Mouse (Mus musculus) bone marrow macrophage, adult 2 months (primary cell): ENCODE measurements at regions not wholly inside any gene's neighbourhood (a gene's known extent, or its start where the extent isn't known, plus 50 kb on each side); places are given as distances from the start of the nearest gene placed in this dataset.

Source experiments
- H3K27ac ChIP-seq: 2 replicates; pipeline ENCODE4 v1.5.1; 2012; ENCODE audit warnings: low read depth, low read length; ENCODE audit not compliant: insufficient read depth
- H3K4me1 ChIP-seq: 2 replicates; pipeline ENCODE4 v1.6.1; 2012; ENCODE audit warnings: low read length; ENCODE audit not compliant: control insufficient read depth, insufficient read depth
- H3K4me3 ChIP-seq: 2 replicates; pipeline ENCODE4 v1.5.1; 2012; ENCODE audit warnings: mild to moderate bottlenecking, low read length, moderate library complexity; ENCODE audit not compliant: insufficient read depth
- CTCF ChIP-seq: IDR thresholded peaks from 2 replicates; pipeline ENCODE4 v1.5.1; 2012; ENCODE audit warnings: low read depth, mild to moderate bottlenecking, low read length, moderate library complexity
- POLR2A ChIP-seq: IDR thresholded peaks from 2 replicates; pipeline ENCODE4 v1.6.1; 2012; ENCODE audit warnings: mild to moderate bottlenecking, low read depth, low read length, borderline replicate concordance

GRCm38 (mm10) chr10:43695470-43695869 lies 117.4 kb downstream of the Cd24a start:
- H3K4me3 ChIP-seq: no peak overlapping the region
- peaks cover 16% of the 10 kb centered on the region for H3K4me1 ChIP-seq
- no peak overlapping the region for H3K27ac ChIP-seq
- no peak for TF ChIP-seq POLR2A
- TF ChIP-seq CTCF: no peak

GRCm38 (mm10) chr10:43697917-43698316 lies 119.8 kb downstream of the Cd24a start:
- Histone ChIP-seq H3K27ac (no peak overlapping the region), H3K4me3 (no peak overlapping the region), H3K4me1 (peaks cover 33% of the 10 kb centered on the region)
- TF ChIP-seq CTCF: no peak
- TF ChIP-seq POLR2A: no peak

- TF ChIP-seq CTCF (no peak), POLR2A (no peak)
- H3K4me3 ChIP-seq: no peak overlapping the region
- H3K4me1 ChIP-seq: peaks cover 26% of the 10 kb centered on the region
- H3K27ac ChIP-seq: no peak overlapping the region
Measured at GRCm38 (mm10) chr10:43700371-43701289, 122.5 kb downstream of the Cd24a start.

- Histone ChIP-seq H3K27ac (peak overlapping the region; percentile 37), H3K4me1 (peaks cover 26% of the 10 kb centered on the region), H3K4me3 (peak overlapping the region; percentile 31)
- no peak for TF ChIP-seq POLR2A
- no peak for TF ChIP-seq CTCF
Measured at GRCm38 (mm10) chr10:43702895-43703294, 124.8 kb downstream of the Cd24a start.

GRCm38 (mm10) chr10:43706001-43706988 lies 128.2 kb downstream of the Cd24a start:
- Histone ChIP-seq H3K4me1 (peaks cover 16% of the 10 kb centered on the region), H3K4me3 (no peak overlapping the region), H3K27ac (no peak overlapping the region)
- TF ChIP-seq POLR2A: no peak
- TF ChIP-seq CTCF: peak; percentile 29; the same call in 1 of the 2 replicates

DNA sequence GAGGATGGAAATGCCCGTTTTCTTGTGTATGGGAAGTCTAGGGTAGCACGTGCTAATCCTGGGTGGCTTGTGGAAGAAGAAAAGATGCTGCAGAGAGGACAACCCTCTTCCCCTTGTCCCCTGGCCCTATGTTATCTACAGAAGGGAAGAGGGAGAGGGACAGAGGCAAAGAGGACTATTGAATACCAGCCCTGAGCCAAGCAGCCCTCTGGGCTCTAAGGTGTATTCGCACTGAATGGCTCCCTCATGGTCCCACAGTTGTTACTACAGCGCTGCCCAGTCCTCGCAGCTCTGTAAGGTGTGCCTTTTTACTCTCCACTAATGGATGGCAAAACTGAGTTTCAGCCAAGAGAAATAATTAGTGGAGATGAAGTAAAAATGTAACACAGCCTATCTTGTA lies 128.9 kb downstream of the Cd24a start:
- H3K27ac ChIP-seq: no peak overlapping the region
- no peak for TF ChIP-seq POLR2A
- no peak for TF ChIP-seq CTCF
- peaks cover 13% of the 10 kb centered on the region for H3K4me1 ChIP-seq
- H3K4me3 ChIP-seq: no peak overlapping the region

GRCm38 (mm10) chr10:43707821-43708373 lies 129.8 kb downstream of the Cd24a start:
- Histone ChIP-seq H3K4me1 (peaks cover 6% of the 10 kb centered on the region), H3K27ac (no peak overlapping the region), H3K4me3 (no peak overlapping the region)
- no peak for TF ChIP-seq POLR2A
- TF ChIP-seq CTCF: no peak

DNA sequence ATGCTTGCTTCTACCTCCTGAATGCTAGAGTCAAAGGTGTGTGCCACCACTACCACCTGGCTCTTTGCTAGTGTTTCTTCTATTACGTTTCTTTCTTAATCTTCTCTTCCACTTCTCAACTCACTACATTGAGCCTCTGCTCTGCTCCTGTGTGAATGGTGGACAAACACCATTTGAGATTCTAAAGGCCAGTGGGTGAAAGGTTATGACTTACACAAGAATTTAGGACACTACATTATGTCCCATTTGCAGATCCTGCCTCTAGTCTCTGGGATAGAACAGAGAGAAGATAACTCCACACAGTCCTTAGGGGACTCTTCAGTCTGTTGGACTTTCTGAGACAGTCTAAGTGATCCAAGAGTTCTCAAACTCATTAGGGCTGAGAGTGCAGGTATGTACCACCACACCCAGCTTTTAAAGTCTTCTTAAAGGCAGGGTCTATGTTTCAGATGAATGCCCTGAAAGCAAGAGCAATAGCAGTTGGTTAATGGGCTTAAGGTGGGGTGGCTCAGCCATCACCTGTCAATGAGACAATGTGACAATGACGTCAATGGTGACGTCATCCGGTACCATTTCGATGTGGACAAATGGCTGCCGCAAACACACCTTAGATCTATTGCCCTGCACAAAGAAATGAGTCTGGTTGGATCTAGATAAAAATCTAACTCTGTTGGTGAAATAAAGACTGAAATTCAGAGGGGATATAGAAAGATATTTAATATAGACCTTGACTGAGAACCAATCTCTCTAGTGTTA lies 131.4 kb downstream of the Cd24a start:
- Histone ChIP-seq H3K27ac (no peak overlapping the region), H3K4me3 (no peak overlapping the region), H3K4me1 (no peaks in the 10 kb centered on the region)
- TF ChIP-seq CTCF (no peak), POLR2A (no peak)

DNA sequence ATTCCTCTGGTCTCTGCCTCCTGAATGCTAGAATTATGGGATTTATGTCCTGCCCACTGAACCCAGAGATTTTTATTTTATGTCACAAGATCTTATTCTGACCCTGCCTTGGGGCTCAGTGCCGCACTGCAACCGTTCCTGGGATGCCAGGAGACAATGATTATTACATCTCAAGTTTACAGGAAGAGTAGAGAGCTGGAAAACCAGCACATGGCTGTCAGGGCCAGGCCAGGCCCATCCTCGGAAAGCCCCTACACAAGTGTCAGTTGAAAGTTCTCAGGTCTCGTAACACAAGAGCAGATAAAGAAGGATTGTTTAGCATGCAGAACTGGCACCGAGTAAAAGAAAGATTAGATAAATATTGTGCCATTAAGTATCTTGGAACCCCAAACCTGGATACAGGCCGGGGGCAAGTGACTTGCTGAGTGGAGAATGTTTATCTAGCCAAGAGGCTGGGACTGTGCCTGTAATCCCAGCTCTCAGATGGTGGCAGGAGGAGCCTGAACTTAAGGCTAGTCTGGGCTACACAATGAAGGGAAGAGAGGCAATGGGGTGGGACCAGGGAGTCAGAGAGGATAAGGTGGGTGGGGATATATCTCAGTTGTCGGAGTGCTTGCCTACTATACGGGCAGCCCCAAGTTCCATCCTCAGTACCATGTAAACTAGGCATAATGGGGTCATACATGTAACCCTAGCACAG lies 132.3 kb downstream of the Cd24a start:
- TF ChIP-seq CTCF: no peak
- TF ChIP-seq POLR2A: no peak
- H3K27ac ChIP-seq: no peak overlapping the region
- no peaks in the 10 kb centered on the region for H3K4me1 ChIP-seq
- no peak overlapping the region for H3K4me3 ChIP-seq
